Mouse (Mus musculus) NIH3T3 (cell line): ENCODE measurements around the gene Ganc.

ENCODE experiments used
- DNase-seq: peaks from one replicate; pipeline ENCODE4 v3.0.0-alpha.2; 2012; ENCODE audit warnings: low read depth

Gene Ganc

GRCm38 (mm10) chr2:120501136-120501918 is 97.6 kb downstream of the Ganc start:
- no peak for DNase-seq

- DNase-seq = no peak
Measured at GRCm38 (mm10) chr2:120501931-120502604, 98.4 kb downstream of the Ganc start.

DNA sequence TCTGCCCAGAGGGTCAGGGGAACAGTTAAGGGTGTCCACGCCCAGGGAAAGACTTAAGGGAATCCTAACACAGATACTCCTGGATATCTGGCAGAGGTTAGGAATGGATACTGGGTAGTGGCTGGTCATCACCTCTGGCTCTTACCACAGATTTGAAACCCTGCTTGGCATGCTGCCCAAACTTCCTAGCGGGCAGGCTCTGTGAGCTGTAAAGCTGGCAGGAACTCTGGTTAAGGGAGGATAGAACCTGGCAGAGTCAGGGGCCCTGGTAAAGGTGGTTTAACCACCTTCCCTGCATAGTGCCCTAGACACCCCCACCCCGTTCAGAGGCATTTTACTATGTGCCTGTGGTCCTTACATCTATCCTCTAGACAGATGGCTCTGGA is 98.9 kb downstream of the Ganc start:
- peak; percentile 51 for DNase-seq

DNA sequence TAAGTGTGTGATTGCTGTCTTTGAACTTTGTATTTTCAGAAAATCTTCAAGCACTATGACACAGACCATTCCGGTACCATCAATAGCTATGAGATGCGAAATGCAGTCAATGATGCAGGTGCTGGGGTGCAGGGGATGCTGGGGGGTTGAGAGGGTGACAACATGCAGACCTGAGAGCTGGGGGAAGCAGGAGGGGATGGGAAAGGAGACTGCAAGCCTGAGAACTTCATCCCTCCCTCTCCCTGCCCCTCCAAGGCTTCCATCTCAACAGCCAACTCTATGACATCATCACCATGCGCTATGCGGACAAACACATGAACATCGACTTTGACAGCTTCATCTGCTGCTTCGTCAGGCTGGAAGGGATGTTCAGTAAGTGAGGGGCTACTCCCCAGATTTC is 99.4 kb downstream of the Ganc start:
- DNase-seq = no peak

DNA sequence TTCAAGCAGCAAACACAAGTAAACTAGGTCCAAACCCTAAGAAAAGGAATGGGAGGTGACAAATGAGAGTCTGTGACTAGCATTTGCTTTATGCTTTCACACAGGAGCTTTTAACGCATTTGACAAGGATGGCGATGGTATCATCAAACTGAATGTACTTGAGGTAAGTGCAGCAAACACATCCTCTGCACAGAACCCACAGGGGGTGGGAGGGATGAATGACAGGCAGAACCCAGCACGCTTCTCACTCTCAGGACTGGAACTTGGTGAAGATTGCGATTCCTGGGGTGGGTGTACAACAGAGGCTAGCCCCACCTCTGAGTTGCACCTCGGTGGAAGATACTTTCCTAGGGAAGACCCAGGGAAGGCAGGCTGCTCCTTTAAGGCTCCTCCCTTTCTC is 100.3 kb downstream of the Ganc start:
- DNase-seq = no peak
